Mouse (Mus musculus) left cerebral cortex, postnatal 10 days (tissue): ENCODE data around the gene Map3k15. TPM values are rescaled to one million over a fixed set of nuclear protein-coding genes. Genes with fewer than 3 reads are reported as not detected.

ENCODE experiments used
- total RNA-seq, 2 experiments: library from RNA; stranded (reverse); gene quantifications; 2 replicates each; pipeline ENCODE4 v1.2.3; 2021

Map3k15 gene
- total RNA-seq, 2 experiments from 2014 or later = 1.0 to 1.2 TPM

Other genes with a start within 250 kb of the Map3k15 start
- gene Pdha1, start 150.0 kb downstream of the Map3k15 start, total RNA-seq = 100 to 1,000 TPM; 303 to 324 TPM